Mouse (Mus musculus) limb, embryonic 14.5 days (tissue): Measurements from ENCODE around the gene Zfp760. TPM values are rescaled to one million over a fixed set of nuclear protein-coding genes. Genes with fewer than 3 reads are reported as not detected.
A peak's percentile ranks its signal among the peaks of the same experiment; 100 is the strongest.

Experiments used
- ATAC-seq: fragments of 200-750 bp; cut with Nextera tagmentation; 2 replicates; pipeline ENCODE4 v1.8.0; 2017; ENCODE audit warnings: low read depth, moderate number of reproducible peaks, moderate TSS enrichment; ENCODE audit not compliant: low FRiP score
- DNase-seq: peaks from one replicate; pipeline ENCODE4 v3.0.0-alpha.2; 2015; ENCODE audit warnings: low spot score
- H3K27ac ChIP-seq: fragments of 300-500 bp; sonication (generic); replicated peaks from 2 replicates; pipeline ENCODE4 v1.5.1; 2014; ENCODE audit warnings: low read depth, mild to moderate bottlenecking, low read length, moderate library complexity, mixed read lengths
- H3K27me3 ChIP-seq: fragments of 300-500 bp; sonication (generic); 2 replicates; pipeline ENCODE4 v1.6.1; 2014; ENCODE audit warnings: low read length, mixed read lengths; ENCODE audit not compliant: control insufficient read depth, insufficient read depth
- H3K36me3 ChIP-seq: fragments of 300-500 bp; sonication (generic); 2 replicates; pipeline ENCODE4 v1.6.1; 2014; ENCODE audit warnings: mild to moderate bottlenecking, low read length, moderate library complexity, mixed read lengths; ENCODE audit not compliant: control insufficient read depth, insufficient read depth
- H3K4me1 ChIP-seq: fragments of 300-500 bp; sonication (generic); 2 replicates; pipeline ENCODE4 v1.6.1; 2014; ENCODE audit warnings: antibody characterized with exemption, low read length, mixed read lengths; ENCODE audit not compliant: control insufficient read depth, insufficient read depth
- H3K4me2 ChIP-seq: fragments of 300-500 bp; sonication (generic); replicated peaks from 2 replicates; pipeline ENCODE4 v1.6.1; 2014; ENCODE audit warnings: low read depth, mild to moderate bottlenecking, low read length, moderate library complexity; ENCODE audit not compliant: severe bottlenecking
- H3K4me3 ChIP-seq: fragments of 300-500 bp; sonication (generic); replicated peaks from 2 replicates; pipeline ENCODE4 v1.5.1; 2014; ENCODE audit warnings: low read length
- H3K9ac ChIP-seq: fragments of 300-500 bp; sonication (generic); 2 replicates; pipeline ENCODE4 v1.6.1; 2014; ENCODE audit warnings: mild to moderate bottlenecking, low read depth, low read length, moderate library complexity; ENCODE audit not compliant: severe bottlenecking
- H3K9me3 ChIP-seq: fragments of 300-500 bp; sonication (generic); 2 replicates; pipeline ENCODE4 v1.6.1; 2016; ENCODE audit warnings: low read length; ENCODE audit not compliant: control insufficient read depth
- POLR2A ChIP-seq: fragments of 200-500 bp; IDR thresholded peaks from 2 replicates; pipeline ENCODE4 v1.8.0; 2012; ENCODE audit warnings: inconsistent platforms, mild to moderate bottlenecking, moderate library complexity, borderline replicate concordance; ENCODE audit not compliant: insufficient read depth, insufficient read length; ENCODE audit errors: extremely low read depth
- WGBS: fragments of 180-500 bp; shearing (Covaris S2); extraction: QIAGEN DNeasy Blood & Tissue Kit; methylation state at CpG from one replicate; pipeline ENCODE4 v1.1.7; 2014; 5-methylcytosine and 5-hydroxymethylcytosine counted together
- polyA plus RNA-seq, 2 experiments: library from polyadenylated mRNA; depleted of rRNA in 1 of 2; stranded (reverse) in 1 of 2; unstranded in 1 of 2; fragments of >200 nt; fragmentation: Nextera tagmentation in 1 of 2; extraction: Ambion mirVana in 1 of 2; gene quantifications; 2 replicates each; pipeline versions ENCODE4 v1.2.1 to v1.2.3; 2012 to 2014

Gene Zfp760
- polyA plus RNA-seq, 2 experiments, result 14.6 to 14.7 TPM

- DNase-seq (no peak), ATAC-seq (no peak)
- Histone ChIP-seq H3K27ac (peak overlapping the region; percentile 79; the same call in 1 of the 2 replicates), H3K9me3 (no peaks in the 10 kb centered on the region), H3K4me2 (peak overlapping the region; percentile 46), H3K4me3 (peak overlapping the region; percentile 65), H3K4me1 (peaks cover 4% of the 10 kb centered on the region), H3K9ac (peak overlapping the region; percentile 85; the same call in 1 of the 2 replicates), H3K36me3 (peaks cover 11% of the 10 kb centered on the region), H3K27me3 (no peaks in the 10 kb centered on the region)
- TF ChIP-seq POLR2A, result no peak
- 76% methylated on average over 4 of the region's 4 CpGs for WGBS
Observed at GRCm38 (mm10) chr17:21733049-21733448, 25.5 kb downstream of the Zfp760 start.

- ATAC-seq (peak; percentile 98), DNase-seq (peak; percentile 87)
- H3K4me2 ChIP-seq, result peak overlapping the region; percentile 46
- H3K9ac ChIP-seq, result peak overlapping the region; percentile 85
- peak; percentile 57; the same call in 1 of the 2 replicates for TF ChIP-seq POLR2A
- peaks cover 4% of the 10 kb centered on the region for H3K4me1 ChIP-seq
- peak overlapping the region; percentile 79 for H3K27ac ChIP-seq
- H3K36me3 ChIP-seq, result peaks cover 14% of the 10 kb centered on the region
- H3K9me3 ChIP-seq, result no peaks in the 10 kb centered on the region
- no peaks in the 10 kb centered on the region for H3K27me3 ChIP-seq
- peak overlapping the region; percentile 65 for H3K4me3 ChIP-seq
- WGBS, result 4% methylated on average over 27 of the region's 27 CpGs
Observed at GRCm38 (mm10) chr17:21733529-21734031, 26.0 kb downstream of the Zfp760 start.

GRCm38 (mm10) chr17:21752791-21753190 is 45.2 kb downstream of the Zfp760 start:
- no peak overlapping the region for H3K4me3 ChIP-seq
- no peak overlapping the region for H3K9ac ChIP-seq
- H3K36me3 ChIP-seq, result no peaks in the 10 kb centered on the region
- H3K27me3 ChIP-seq, result no peaks in the 10 kb centered on the region
- no peak overlapping the region for H3K27ac ChIP-seq
- TF ChIP-seq POLR2A, result no peak
- ATAC-seq (no peak), DNase-seq (no peak)
- no peak overlapping the region for H3K4me2 ChIP-seq
- H3K9me3 ChIP-seq, result no peaks in the 10 kb centered on the region
- WGBS, result 89% methylated on average over 2 of the region's 2 CpGs
- H3K4me1 ChIP-seq, result no peaks in the 10 kb centered on the region

GRCm38 (mm10) chr17:21753342-21754208 is 46.0 kb downstream of the Zfp760 start:
- H3K27me3 ChIP-seq, result no peaks in the 10 kb centered on the region
- peak overlapping the region; percentile 63 for H3K4me2 ChIP-seq
- H3K9ac ChIP-seq, result peak overlapping the region; percentile 53
- H3K27ac ChIP-seq, result no peak overlapping the region
- no peaks in the 10 kb centered on the region for H3K9me3 ChIP-seq
- no peaks in the 10 kb centered on the region for H3K4me1 ChIP-seq
- DNase-seq, result no peak
- peak overlapping the region; percentile 36 for H3K4me3 ChIP-seq
- H3K36me3 ChIP-seq, result no peaks in the 10 kb centered on the region
- ATAC-seq, result peak; percentile 30; the same call in 1 of the 2 replicates
- no peak for TF ChIP-seq POLR2A
- 10% methylated on average over 20 of the region's 20 CpGs for WGBS

GRCm38 (mm10) chr17:21770336-21770735 is 62.8 kb downstream of the Zfp760 start:
- Histone ChIP-seq H3K4me2 (no peak overlapping the region), H3K9ac (no peak overlapping the region), H3K4me1 (no peaks in the 10 kb centered on the region), H3K9me3 (no peaks in the 10 kb centered on the region), H3K27ac (no peak overlapping the region), H3K4me3 (no peak overlapping the region), H3K36me3 (no peaks in the 10 kb centered on the region), H3K27me3 (no peaks in the 10 kb centered on the region)
- TF ChIP-seq POLR2A, result no peak
- no peak for ATAC-seq
- no peak for DNase-seq
- 90% methylated on average over 2 of the region's 2 CpGs for WGBS

Other genes with a start within 250 kb of the Zfp760 start
- 3.4 and 5.3 TPM in 2 replicates for gene Zfp53, start 218.7 kb upstream of the Zfp760 start, polyA plus RNA-seq (2012; rRNA removed)
- 9.4 and 10.3 TPM in 2 replicates for gene Zfp53, start 218.7 kb upstream of the Zfp760 start, polyA plus RNA-seq (2014; fragmentation: Nextera tagmentation; extraction: Ambion mirVana)
- gene Zfp52, start 172.2 kb upstream of the Zfp760 start, polyA plus RNA-seq (2012; rRNA removed), result 2.1 and 2.6 TPM in 2 replicates
- gene Zfp52, start 172.2 kb upstream of the Zfp760 start, polyA plus RNA-seq (2014; fragmentation: Nextera tagmentation; extraction: Ambion mirVana), result 3.3 and 4.2 TPM in 2 replicates
- 10.2 and 16.6 TPM in 2 replicates for gene Zfp948, start 140.7 kb upstream of the Zfp760 start, polyA plus RNA-seq (2012; rRNA removed)
- 23.0 and 23.6 TPM in 2 replicates for gene Zfp948, start 140.7 kb upstream of the Zfp760 start, polyA plus RNA-seq (2014; fragmentation: Nextera tagmentation; extraction: Ambion mirVana)
- gene Zfp983, start 57.1 kb upstream of the Zfp760 start, polyA plus RNA-seq (2012; rRNA removed), result 3.6 and 4.6 TPM in 2 replicates
- 5.5 and 5.7 TPM in 2 replicates for gene Zfp983, start 57.1 kb upstream of the Zfp760 start, polyA plus RNA-seq (2014; fragmentation: Nextera tagmentation; extraction: Ambion mirVana)
- gene Gm10226, start 15.9 kb upstream of the Zfp760 start, polyA plus RNA-seq (2012; rRNA removed), result 5.2 and 6.4 TPM in 2 replicates
- gene Gm10226, start 15.9 kb upstream of the Zfp760 start, polyA plus RNA-seq (2014; fragmentation: Nextera tagmentation; extraction: Ambion mirVana), result 8.0 and 10.5 TPM in 2 replicates
- gene Zfp229, start 23.1 kb downstream of the Zfp760 start, polyA plus RNA-seq (2012; rRNA removed), result 6.3 and 7.0 TPM in 2 replicates
- 7.2 and 7.4 TPM in 2 replicates for gene Zfp229, start 23.1 kb downstream of the Zfp760 start, polyA plus RNA-seq (2014; fragmentation: Nextera tagmentation; extraction: Ambion mirVana)
- gene Zfp820, start 138.0 kb downstream of the Zfp760 start, polyA plus RNA-seq (2012; rRNA removed), result 2.5 and 4.4 TPM in 2 replicates
- gene Zfp820, start 138.0 kb downstream of the Zfp760 start, polyA plus RNA-seq (2014; fragmentation: Nextera tagmentation; extraction: Ambion mirVana), result 9.5 and 10.4 TPM in 2 replicates
- gene Zfp995, start 202.2 kb downstream of the Zfp760 start, polyA plus RNA-seq (2012; rRNA removed), result 2.8 and 4.1 TPM in 2 replicates
- gene Zfp995, start 202.2 kb downstream of the Zfp760 start, polyA plus RNA-seq (2014; fragmentation: Nextera tagmentation; extraction: Ambion mirVana), result 9.0 and 9.3 TPM in 2 replicates